Mouse (Mus musculus) kidney, adult 11 months (tissue): ENCODE data around the gene Ptpn22.
"Not testable (repeated sequence)": the region's sequence is repeated elsewhere in the genome, so short reads cannot be mapped to it uniquely, and the experiment has no call there.

Experiments used
- DNase-seq: peaks from one replicate; pipeline ENCODE4 v3.0.0; 2022

The Ptpn22 gene

DNA sequence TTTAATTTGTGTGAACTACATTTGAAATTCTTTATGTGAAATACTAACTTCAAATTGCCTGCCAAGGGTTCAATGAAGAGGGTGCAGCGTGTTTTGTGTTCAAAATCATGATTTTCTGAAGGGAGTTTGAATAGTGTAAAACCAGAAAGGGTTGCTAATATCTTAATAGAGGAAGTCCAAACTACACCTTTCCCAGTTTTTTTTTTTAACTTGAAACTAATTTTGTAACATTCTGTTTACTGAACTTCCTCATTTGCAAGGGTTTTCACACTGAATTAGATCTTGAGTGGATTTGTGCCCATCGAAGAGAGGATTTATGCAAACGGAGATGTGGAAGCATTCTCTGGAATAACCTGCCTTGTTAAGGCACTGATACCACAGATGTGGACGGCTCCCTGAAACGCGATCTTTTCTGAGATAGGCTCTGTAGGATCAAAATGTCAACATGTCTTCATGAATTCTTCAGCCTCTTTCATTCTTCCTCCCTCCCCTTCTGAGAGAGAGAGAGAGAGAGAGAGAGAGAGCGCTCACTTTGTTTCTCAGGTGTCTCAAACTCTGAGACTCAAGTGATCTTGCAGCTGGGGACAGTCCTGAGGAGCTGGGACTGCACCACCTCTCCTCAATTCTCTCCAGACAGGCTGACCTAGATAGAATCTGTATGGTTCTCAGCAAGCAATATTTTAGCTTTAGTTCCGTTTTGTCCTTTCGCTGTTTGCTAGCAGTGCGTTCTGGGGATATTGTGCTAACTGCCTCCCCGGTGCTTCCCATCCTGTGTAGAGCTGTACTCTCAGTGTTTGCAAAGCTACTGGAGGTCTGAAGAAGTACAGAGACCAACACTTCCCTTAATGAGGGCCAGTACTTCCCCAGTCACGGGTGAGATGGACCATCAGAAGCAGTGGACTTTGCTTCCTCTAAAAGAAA lies at the start of gene Ptpn22:
Gene Ptpn22 (plus strand): TSS at position 915 of the 921 bp plus-strand sequence.
- DNase-seq = peak; percentile 9

DNA sequence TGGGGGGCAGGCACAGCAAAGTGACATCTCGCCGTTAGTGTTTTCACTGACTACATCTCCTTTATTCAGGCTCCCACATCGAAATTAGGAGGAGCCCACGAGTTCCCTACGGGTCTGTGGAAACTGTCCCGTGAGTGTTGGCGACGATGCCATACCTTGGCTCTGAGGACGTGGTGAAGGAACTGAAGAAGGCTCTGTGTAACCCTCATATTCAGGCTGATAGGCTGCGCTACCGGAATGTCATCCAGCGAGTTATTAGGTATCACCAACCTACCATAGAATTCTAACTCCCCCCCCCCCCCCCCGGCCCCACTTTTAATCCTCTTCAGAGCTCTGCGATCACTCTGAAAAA lies 49.8 kb upstream of the Ptpn22 start:
- DNase-seq = no peak

DNA sequence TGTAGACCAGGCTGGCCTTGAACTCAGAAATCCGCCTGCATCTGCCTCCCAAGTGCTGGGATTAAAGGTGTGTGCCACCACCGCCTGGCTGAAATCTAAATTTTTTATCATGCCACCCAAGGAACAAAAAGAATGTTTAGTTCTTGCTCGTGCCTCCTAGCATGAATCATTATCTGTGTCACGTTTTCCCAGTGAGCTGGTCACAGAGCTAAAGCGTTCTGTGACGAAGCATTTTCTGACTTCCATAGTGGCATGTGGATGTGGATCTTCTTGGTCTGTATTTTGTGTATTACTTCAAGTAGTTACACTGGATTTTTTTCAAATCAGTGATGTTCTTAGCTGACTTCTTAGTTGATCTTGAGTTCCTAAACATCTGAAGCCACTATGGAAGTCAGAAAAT lies 48.6 kb upstream of the Ptpn22 start:
- no peak for DNase-seq

DNA sequence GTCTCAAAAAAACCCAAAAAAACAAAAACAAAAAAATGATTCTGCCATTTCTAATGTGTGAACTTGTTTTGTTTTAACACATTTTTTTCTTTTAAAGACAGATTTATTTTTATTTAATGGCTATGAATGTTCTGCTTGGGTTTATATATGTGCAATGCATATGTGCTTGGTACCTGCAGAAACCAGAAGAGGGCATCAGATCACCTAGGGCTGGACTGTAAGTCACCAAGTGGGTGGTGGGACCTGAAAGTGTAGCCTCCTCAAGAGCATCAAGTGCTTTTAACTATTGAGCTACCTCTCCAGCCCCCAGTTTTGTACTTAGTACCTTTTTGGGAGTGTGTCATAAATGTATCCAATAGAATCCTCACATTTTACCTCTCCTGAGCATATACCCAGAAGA lies 32.0 kb upstream of the Ptpn22 start:
- no peak for DNase-seq

DNA sequence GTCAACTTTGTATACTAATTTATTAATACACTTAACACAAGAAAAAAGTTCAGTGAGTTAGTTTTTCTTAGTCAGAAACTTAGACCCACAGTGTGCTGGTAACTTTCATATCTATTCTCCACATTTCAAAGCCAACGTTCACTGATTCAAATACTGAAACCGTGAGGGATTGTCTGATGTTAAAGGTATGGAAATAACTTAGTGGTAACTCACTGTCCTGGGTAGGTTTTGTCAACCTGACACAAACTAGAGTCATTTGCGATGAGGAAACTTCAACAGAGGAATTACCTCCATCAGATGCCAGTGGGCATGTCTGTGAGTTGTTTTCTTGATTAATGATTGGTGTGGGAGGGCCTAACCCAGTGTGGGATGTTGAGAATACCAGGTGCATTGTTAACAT lies 30.6 kb upstream of the Ptpn22 start:
- no peak for DNase-seq

DNA sequence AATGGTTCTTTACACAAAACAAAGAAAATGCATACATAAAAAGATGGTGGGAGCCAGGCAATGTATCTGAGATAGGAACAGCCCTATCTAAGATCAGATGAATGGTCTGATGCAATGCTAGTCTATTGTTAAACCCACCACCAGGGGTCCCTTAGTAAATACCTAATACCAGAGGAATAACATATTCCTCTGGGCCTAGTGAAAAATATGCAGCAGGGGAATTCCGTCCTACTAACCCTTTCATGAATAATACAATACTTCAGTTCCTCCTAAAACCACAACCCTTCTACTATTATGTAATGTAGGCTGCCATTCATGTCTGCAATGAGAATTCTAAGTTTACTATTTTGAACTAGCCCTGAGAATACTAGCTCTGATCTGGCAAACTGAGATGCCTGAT lies 28.9 kb upstream of the Ptpn22 start:
- not testable (repeated sequence) for DNase-seq

DNA sequence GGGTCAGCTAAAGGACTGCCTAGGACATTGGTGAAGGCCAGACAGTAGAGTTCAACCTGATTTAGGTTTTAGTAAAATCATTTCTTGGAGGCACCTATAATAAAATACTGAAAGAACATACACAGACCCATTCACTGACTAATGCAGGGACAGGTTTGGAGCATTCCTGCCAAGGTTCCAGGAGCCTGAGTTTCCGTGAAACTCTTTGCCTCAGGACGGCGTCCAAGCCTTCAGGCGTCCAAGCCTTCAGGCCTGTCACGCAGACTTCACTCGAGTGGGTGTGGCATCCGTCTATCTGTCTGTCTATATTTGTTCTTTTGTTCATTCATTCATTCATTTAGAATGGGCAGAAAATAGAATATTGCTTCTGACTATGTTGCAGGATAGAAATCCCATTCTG lies 28.4 kb upstream of the Ptpn22 start:
- DNase-seq = no peak

DNA sequence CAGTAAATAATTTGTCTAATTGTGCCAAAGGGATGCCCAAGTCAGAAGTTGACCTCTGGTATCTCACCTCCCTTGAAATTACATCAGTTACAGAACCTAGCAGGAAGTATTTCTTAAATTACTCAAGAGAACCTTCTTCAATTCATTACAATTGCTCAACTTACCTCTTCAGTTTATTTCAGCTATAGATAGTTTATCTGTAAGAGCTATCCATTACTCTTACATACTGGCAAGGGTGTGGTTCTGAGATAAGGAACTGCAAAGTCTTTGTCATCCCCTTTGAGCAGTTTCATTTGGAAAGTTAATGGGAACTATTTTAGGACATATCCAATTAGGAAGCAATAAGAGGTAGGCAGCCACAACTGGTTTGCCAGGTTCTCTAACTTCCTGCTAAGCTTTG lies 27.2 kb upstream of the Ptpn22 start, which contains the start of gene Bcl2l15:
Gene Bcl2l15 (plus strand): TSS at position 176 of the 400 bp plus-strand sequence.
- DNase-seq = no peak

DNA sequence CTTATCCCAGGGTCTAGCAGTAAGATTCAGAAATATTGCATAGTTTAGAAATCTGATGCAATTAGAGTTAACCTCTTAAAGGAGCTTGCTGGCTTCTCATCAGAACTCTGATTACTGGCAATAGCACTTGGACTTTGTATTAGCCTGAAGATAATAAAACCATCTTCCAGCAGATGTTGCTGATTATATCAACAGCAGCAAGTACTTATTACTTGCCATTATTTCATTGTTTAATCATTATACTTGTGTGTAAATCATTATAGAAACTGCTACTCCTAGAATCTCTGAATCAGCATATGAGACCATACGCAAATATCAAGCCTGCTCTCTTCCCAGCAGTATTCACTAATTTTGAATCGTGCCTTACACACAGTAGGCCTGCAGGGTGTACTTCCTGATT lies 25.6 kb upstream of the Ptpn22 start:
- DNase-seq = no peak

GRCm38 (mm10) chr3:103835272-103835950 lies 24.2 kb upstream of the Ptpn22 start:
- DNase-seq = no peak

DNA sequence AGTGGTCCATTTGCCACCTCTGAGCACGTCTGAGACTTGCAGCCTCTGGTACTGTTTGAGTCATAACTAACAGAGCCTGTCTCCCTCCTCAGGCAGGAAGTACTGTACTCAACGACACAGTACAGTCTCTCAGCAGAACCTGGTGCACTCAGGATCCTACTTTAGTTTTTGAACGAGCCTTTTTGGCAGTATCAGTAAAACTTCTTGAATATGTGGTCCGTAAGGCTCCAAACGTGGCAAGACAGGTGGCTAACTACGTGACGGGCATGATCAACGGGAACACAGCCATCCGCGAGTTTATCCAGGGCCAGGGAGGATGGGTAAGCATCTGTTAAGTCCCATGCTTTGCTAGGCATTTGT lies 23.7 kb upstream of the Ptpn22 start:
- no peak for DNase-seq

DNA sequence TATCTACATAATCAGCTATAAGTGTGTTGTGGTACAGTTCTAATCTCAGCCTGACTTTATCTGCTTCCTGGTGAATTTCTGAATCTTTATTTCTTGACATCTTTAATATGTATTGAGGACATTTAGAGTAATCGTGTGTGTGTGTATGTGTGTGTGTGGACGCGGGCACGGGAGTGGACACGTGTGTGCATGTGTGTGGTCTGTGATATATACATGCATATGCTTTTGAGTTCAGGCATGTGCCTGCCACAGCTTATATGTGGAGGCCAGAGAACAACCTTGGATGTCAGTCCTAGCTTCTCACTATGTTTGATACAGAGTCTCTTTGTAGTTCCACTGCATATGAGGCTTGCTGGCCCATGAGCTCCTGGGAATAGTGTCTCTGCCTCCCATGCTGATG lies 23.1 kb upstream of the Ptpn22 start:
- no peak for DNase-seq

- DNase-seq = peak; percentile 43
Observed at GRCm38 (mm10) chr3:103839711-103840110, 19.9 kb upstream of the Ptpn22 start.

DNA sequence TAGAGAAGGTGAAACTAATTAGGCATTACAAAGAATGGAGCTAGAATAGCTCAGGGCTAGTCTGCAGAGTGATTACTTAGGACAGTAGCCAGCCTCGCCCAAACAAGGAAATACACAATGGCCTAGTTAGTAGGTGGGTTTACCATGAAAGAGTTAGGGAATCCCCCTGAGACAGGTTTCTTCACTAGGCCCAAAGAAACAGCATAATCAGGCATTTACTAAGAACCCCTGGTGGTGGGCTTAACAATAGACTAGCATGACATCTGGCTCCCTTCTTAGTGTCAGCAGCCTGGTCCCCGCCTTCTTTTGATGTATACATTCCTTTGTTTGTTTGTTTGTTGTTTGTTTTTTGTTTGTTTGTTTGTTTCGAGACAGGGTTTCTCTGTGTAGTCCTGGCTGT lies 19.4 kb upstream of the Ptpn22 start:
- not testable (repeated sequence) for DNase-seq

DNA sequence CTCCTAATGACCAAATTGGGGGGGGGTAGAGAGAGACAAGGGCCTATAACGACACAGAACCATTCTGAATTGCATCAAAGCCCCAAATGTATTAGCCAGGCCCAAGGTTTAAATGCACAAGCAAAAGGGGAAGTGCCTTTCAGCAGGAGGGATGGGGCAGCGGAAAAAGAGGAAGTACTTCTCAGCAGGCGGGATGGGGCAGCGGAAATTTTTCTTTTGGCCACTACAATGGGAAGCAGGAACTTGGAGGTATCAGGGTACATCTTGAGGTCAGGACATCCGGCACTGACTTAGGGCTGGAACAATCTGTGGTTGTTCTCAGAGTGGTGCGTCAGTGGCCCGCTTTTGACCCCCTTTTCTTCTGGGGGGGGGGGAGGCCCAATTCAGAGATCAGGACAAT lies 18.6 kb upstream of the Ptpn22 start:
- not testable (repeated sequence) for DNase-seq

GRCm38 (mm10) chr3:103850644-103851363 lies 8.8 kb upstream of the Ptpn22 start:
- peak; percentile 55 for DNase-seq

GRCm38 (mm10) chr3:103851481-103851880 lies 8.1 kb upstream of the Ptpn22 start:
- no peak for DNase-seq

DNA sequence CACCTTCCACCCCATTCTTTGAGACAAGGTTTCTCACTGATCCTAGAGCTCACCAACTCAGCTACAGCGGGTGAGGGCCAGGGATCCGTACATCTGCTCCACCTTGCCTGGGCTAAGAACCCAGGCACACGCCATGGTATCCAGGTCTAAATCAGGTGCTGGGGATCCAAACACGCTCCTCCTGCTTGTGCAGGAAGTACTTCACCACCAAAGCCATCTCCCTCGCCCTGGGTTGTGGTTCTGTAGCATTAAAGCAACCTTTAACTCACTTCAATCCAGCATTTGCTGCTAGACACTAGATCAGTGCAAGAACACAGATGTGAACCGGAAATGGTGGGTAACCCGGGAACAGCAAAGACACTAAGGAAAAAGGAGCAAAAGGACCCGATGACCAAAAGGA lies 7.7 kb upstream of the Ptpn22 start:
- DNase-seq = no peak

GRCm38 (mm10) chr3:103852565-103853299 lies 6.9 kb upstream of the Ptpn22 start:
- DNase-seq = peak; percentile 47

DNA sequence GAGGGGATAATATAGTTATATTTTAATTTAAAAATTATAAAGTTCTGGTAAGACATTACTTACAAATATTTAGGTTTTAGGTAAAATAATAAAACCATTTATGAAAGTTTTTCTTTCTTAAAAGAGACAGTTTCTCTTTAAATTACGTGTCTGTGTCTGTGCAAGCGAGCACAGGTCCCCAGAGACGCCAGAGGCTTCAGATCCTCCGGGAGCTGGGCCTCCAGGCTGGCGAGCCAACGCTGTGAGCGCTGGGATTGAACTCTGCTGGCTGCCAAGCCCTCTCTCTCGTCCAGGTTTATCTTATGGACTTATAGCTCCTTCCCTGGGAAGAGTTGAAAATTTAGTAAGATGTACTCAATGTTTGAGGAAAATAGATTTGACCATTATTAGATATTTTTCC lies 5.8 kb upstream of the Ptpn22 start:
- DNase-seq = no peak

DNA sequence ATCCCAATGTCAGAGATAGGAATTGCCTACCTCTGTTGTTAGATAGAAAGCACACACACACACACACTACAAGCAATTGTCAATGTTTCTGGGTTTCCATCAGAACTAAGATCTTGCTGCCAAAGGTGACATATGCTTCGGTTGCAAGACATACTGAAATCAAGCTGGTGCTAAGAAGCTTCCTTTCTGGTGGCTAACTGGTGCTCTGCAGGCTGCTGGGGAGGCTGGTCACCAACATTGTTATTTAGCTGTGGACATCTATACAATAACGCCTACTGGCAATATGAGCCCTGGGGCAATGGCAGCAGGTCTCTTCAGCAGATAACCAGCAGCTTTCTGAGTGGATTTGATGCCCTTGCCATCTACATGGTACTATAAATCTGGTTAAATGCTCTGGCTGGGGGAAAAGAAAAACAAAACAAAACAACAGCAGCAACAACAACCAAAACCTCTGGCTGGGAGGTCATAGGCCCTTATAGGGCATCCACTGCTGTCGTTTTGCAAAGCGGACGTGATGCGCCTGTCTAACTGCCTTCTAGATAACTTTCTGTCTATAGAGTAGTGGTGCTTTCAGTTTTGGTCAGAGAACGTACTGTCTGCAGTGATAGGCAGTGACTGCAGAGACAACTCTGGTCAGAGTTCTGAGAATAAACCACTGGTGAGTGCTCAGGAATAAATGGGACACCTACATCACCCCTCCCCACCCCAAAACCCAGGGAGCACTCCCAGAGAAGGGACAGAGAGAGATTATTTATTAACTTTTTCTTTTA lies 2.4 kb upstream of the Ptpn22 start:
- DNase-seq = no peak

DNA sequence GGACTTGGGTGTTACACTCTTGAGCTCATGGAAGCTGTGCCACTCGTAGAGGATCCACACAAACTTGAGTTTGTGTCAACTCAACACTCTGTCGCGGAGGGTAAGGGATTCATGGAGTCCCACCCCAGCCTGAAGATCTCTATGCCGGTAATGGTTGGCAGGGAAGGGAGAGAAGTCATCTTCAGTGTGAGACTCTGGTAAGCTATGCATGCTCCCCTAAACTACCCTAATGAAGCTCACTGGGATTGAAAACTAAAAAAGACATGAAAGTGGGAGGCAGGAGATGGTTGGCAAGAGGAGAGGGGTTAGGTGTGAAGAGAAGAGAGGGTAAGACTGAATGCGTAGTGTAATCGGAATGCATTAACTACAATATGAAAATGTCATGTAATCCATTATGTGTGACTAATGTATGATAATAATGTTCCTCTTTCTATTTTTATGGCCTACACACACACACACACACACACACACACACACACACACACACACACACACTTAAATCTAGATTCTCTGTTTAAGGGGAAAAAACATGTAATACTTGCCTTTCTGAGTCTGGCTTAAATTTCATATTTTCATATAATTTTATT lies 1.5 kb upstream of the Ptpn22 start:
- no peak for DNase-seq
